Mouse (Mus musculus) thymus, adult 18-20 months (tissue): Measurements from ENCODE around the gene Rps6ka4.

Experiments used
- DNase-seq, 2 experiments: peaks; one replicate each; pipeline ENCODE4 v3.0.0; 2022; ENCODE audit warnings: mixed read lengths in 2 of 2

The Rps6ka4 gene

DNA sequence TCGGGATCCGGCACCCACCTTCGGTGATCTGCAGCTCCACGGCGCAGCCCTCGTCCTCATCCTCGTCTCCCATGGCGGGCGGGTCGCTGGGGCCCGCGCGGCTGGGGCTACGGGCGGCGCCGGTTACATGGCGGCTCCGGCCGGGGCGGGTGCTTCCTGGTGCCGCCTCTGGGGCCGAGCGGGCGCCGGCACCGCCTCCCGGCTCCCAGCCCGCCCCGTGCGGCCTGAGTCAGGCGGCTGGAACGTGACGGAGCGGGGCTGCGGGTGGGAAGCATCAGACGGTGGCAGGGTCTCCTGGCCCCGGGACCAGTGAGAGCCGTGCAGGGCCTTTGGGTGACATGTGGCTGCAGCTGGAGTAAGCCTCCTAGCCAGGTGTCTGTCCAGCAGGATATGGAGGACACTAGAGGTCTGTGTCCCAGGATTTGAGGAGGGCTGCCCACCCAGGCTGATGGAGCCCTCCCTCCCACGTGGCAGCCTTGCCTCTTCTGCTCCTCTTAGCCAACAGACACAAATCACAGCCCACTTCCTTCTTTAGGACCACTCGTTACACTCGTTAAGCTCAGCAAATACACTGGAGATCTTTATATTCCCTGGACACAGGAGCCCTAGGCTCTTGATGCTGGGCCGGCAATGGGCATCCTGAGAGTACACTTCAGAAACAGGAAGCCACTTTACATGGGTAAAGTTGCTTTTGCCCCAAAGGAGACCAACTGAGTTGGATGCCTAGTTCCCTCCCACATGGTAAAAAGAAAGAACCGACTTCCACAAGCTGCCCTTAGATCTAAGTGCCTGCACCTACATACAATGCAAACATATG lies at the start of gene Rps6ka4:
Gene Rps6ka4, minus strand, starts transcription at position 162 of the 817 bp plus-strand sequence.
- DNase-seq: peak in 1 of 2 experiments; percentile 34

DNA sequence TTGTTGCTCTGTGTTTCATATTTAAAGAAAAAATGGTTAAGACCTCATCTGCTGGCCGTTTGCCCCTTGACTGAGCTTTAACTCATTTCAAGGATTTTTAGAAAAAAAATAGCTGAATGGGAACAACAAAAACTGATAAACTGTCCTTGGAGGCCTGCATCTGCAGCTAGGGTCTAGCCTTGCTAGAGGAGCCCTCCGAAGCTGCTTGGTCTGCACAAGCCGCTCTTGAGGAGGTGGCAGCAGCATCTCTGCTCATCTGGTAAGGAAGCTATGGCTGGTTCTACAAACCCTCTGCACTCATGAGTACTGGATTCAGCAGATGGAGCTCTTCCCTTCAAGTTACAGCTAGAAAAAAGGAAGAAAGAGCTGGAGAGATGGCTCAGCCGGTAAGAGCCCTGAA lies 37.5 kb upstream of the Rps6ka4 start:
- no peak for DNase-seq

DNA sequence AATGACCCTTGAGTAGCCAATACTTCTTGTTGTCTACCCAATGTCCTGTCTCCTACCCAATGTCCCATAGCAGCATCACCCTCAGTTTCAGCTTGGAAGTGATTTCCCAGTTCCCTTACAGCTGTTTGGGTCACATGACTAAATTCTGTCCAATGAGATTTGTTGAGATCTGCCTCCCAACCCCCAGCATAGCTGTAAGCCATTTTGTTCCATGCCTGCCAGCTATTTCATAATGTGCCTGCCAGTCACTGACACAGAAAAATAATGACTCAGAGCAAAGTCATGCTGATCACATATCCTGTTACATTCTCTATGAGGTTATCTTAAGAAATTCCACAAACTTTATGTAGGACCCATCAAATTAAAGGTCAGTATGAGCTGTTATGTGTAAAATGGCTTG lies 36.4 kb upstream of the Rps6ka4 start:
- no peak for DNase-seq

DNA sequence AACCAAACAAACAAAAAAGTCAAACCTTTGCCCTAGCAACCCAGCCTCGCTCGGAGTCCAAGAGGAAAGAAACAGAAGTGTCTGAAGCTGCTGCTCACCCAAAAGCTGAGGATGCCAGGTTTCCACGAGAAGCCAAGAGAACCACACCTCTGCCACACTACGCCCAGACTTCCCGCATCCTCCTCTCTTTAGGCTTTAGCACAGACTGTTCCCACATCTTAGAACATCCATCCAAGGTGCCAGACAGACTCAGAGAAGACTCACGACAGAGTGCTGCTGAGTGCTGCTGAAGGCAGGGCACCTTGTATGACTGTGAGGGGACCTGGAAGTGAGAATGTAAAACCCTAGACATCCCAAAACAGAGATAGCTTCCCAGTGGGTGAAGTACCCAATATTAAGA lies 35.4 kb upstream of the Rps6ka4 start:
- no peak for DNase-seq

DNA sequence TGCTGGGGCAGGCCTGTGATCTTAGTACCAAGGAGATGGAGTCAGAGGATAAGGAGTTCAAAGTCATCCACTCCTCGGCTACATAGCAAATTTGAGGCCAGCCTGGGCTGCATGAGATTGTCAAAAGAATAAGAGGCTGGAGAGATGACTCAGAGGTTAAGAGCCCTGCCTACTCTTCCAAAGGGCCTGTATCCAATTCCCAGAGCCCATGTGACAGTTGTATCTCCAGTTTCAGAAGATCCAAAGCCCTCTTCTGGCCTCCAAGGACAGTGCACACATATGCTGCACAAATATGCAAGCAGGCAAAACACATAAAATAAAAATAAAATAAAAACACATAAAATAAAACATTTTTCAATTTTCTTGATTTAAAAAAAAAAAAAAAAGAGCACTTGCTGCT lies 33.8 kb upstream of the Rps6ka4 start:
- no peak for DNase-seq

DNA sequence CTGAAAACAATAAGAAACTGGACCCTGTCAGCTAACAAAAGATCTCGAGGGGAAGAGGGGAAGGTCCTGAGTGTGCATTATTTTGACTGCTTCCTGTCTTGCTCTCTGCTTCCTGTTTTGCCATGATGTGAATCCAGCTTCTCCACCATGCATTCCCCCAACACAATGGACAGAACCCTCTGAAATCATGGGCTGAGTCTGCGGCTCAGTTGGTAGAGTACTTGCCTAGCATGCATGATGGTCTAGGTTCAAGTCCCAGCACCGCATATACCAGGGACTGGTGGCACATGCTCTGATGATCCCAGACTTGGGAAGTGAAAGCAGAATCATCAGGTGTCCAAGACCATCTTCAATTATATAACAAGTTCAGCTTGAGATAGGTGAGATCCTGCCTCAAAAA lies 32.3 kb upstream of the Rps6ka4 start:
- DNase-seq: no peak

DNA sequence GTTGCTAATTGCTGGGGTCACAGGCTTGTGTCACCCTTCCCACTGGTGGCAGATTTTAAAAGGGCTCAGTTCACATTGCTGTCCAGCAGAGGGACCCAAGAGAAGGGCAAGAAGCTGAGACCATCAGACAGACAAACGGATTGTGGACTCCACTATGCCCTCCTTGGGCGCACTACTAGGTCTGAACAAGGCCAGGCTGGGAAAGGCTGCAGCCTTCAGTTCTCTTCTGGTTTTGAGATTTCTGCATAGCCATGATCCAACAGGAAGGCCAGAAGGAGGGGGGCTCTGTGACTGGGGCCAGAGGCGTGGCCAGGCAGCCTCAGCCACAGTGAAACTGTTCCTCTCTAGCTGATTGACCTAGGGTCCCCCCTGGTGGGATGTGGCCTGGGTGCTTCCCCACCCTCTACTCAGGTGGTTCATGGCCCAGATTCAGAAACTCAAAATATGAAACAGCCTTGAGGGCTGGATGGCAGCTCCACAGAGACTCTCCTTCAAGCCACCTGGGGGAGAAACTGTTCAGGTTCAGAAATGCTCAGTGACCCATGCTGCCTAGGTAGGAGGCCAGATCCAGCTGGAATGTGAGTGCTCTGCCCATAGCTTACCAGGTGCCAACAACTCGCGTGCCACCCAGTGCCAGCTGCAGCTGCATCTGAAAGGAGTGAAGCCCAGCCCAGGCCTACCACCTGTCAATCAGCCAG lies 31.3 kb upstream of the Rps6ka4 start:
- peak; percentile 62 to 70 for DNase-seq

DNA sequence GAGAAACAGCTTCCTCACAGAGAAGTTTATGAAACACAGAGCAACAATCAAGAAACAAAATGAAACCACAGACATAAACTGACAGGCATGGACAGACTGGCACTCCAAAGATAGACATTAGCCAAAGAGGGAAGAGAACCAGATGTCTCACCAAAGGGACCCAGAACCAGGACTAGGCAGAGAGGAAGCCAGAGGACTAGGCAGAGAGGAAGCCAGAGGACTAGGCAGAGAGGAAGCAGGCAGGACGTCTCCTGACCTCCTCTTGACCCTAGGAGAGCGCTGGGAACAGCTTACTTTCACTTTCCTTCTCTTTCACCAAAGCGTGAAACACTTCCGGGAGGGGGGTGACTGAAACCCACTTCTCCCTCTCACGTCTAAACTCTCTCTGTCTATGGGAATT lies 28.9 kb upstream of the Rps6ka4 start:
- DNase-seq: peak; percentile 42 to 63

DNA sequence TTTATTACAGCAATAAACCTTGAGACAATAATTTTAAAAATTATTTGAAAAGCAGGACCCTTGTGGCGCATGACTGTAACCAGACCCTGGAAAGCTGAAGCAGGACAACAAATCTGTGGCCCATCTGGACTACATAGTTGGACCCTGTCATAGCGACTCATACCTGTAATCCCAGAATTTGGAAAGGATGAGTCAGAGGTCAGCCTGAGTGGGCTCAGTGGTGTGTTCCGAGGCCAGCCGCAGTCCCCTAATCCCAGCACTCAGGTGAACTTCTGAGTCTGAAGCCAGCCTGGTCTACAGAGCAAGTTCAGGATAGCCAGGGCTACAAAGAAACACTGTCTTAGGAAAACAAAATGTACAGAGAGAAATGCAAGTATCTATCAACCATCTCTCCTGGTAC lies 21.0 kb upstream of the Rps6ka4 start:
- no peak for DNase-seq

DNA sequence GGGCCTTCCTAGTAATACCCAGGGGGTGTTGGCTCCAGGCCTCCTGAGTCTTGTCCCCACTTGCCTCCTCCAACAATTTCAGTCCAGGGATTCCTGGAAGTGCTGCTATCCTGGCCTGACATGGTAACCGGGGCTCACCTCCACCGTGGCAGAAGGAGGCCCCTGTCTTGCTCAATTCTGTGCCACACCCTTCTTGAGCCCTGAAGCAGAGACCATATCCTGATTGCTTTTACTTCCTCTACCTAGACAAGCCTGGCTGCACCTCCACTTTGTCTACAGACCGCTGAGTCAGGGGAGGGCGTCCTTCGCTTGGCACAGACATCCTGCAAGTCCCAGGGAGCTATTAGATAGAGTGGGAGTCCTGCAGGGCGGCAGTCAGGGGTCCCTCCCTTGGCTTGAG lies 20.3 kb upstream of the Rps6ka4 start:
- DNase-seq: no peak

DNA sequence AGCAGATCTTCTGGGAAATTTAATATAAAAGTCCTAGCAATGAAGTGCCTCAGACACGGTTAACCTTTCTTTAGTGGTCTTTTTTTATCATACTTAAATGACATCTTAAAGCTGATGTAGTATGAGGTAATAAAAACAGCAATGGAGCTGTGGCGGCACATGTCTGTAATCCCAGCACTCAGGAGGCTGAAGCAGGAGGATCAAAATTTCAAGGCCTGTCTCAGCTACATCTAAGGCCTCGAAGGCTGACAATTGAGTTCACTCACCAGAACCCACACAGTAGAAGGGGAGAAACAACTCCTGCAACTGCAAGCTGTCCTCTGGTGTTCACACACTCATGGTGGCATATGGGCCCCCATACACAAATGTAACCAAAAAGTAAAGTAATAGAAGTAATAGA lies 19.5 kb upstream of the Rps6ka4 start:
- DNase-seq: no peak

DNA sequence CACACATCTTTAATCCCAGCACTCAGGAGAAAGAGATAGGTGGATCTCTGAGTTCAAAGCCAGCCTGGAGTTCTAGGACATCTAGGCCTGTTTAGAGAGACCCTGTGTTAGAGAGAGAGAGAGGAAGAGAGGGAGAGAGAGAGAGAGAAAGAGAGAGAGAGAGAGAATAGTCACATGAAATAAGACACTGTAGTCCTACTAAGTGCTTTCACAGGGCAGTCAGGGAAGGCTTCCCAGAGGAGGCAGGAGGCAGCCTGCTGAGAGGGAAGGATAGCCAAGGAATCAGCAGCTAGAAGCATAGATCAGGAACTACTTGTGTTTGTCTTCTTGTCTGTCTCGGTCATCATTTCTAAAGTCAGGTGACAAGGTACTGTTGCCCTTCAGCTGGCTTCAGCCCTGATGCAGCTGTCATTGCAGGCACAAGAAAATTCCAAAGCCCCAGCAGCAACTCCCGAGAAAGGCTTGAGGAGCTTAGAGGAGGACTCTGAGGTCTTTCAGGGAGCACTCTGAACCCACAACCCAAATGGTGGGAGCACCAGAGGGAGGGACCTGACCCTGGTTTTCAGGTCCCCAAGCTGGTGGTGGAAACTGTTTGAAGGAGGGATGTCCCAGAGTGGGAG lies 18.7 kb upstream of the Rps6ka4 start:
- no peak for DNase-seq

DNA sequence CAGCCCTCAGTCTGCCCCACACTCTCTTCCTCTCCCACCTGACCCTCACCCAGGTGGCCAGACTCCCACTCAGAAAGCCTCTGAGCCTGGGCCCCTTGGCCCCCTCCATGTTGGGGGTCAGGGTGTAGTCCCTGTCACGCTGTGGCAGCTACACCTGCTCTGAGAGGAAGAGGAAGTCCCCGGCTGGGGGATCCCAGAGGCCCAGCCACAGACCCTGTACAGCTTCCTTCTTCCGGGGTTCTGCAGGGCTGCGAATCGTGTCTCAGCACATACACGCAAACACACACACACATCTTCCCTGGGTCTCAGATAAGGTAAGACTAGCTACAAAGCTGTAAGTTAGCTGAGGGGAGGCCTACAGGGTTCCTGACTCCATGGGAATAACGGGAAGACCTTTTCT lies 17.6 kb upstream of the Rps6ka4 start, which contains the start of gene Ccdc88b:
Gene Ccdc88b, minus strand, starts transcription at position 181 of the 400 bp plus-strand sequence.
- peak; percentile 88 to 91 for DNase-seq

DNA sequence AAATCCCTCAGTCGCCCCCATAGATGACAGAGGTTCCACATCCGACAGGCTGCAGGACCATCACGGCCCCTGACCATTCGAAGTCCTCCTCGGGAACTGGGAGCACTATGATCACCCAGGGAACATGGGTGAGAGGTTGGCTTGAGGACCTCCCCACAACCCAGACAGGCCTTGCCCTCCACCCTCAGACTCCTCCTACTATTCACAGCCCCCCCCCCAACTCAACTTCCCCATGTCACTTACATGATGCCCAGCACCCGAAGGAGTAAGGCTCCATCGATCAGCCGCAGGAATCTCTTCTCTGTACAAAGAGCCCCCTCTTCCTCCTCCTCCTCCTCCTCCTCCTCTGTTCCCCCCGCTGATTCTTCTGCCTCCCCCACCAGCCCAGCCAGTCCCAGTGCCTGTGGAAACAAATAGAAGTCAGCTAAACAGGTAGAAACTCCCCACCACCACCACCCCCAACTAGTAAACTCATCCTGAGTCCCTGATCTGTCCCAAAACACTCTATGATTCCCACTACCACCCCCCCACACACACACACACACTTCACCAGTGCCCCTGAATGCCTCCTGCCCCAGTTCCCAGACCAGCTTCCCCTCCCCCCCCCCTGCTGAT lies 17.1 kb upstream of the Rps6ka4 start:
- DNase-seq: no peak

DNA sequence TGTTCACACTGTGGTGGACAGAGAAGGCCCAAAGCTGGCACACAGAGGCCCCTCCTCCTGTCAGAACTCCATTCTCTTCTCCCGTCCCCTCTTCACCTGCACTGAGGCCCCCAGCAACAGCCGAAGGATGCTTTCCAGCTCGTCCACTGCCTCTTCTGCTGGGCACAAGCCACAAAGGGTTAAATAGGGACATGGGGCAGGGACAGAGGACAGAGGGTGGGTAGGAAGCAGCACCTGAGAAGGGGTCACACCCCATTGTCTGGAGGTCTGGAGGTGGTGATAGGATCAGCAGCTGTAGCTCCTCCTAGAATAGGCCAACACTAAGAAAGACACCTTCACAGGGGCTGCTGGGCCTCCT lies 16.5 kb upstream of the Rps6ka4 start:
- no peak for DNase-seq

DNA sequence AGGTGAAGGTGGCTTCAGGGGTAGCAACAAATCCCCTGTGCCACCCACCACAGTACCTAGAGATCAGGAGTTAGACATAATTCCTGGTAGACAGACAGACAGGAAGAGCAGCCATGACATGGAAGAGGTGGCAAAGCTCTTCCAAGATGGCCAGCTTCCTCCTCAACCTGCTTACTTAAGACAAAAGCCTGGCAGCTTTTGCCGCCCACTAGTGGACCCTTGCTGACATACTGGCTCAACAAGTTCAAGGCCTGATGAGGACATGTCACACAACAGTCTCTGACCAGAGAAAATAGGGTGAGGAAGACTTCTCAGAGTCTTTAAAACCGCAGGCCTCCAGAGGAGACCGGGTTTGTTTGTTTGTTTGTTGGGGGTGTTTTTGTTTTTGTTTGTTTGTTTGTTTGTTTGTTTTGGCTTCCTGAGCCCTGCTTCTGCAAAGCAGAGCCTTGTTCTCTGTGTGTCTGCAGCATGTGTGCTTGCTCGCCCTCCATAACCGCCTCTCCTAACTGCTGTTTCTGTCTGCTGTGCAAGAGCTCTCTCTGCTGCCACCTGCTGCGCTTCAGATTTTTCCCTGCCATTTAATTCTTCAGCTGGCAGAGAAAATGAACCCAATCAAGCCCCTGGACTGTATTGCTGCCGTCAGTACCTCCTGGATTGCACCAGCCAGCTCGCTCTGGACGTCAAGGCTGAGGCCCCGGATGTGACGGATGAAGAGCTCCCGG lies 16.0 kb upstream of the Rps6ka4 start:
- peak; percentile 40 to 54 for DNase-seq

DNA sequence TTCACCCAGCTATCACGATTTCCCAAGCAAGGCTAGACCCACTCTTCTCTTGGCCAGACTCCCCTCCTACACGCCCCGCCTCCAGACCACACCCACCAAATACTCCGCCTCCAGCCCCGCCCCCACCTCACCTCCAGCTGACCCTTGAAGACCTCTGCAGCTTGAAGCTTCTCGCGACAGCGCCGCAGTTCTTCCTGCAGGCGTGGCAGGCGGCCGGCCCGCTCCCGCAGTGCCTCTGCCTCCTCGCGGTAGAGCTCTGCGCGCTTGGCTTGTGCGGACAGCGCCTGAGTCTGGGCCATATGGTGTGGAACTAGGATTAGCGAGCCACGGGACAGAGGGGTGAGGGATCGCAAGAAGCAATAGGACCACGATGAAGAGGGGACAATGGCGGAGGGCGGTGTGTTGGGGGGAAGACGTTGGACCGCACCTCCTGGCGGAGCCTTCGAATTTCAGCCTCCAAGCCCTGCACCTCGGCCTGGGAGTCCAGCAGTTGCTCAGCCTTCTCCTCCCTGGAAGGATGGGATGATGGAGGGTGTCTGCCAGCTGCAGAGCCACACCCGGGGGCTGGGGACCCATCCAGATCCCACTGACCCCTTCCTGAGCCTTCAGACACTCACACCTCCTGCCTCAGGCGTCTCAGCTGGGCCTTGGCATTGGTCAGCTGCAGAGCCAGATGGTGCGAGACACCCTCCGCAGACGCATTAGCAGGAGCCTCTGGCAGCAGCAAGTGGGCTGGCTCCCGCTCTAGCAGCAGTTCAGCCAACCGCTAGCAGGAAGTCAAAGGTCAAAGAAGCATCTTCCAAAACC lies 15.0 kb upstream of the Rps6ka4 start:
- DNase-seq: no peak

DNA sequence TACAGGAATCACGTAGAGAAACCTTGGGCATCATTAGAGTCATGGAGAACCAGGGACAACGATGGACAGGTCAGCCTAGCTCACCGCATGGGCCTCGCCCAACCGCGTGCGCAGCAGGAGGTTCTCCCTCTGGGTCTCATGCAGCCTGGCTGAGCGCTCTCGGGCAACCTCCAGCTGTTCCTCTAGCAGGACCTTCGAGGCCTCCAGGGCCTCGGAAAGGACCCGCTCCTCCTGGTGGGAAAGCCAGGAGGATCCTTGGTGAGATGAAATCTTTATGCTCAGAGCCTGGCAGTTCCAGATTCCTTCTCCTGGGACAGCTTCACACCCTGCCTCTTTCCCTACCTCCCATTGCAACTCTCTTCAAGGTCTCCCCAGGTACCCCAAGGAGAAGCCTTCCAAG lies 14.2 kb upstream of the Rps6ka4 start:
- no peak for DNase-seq

DNA sequence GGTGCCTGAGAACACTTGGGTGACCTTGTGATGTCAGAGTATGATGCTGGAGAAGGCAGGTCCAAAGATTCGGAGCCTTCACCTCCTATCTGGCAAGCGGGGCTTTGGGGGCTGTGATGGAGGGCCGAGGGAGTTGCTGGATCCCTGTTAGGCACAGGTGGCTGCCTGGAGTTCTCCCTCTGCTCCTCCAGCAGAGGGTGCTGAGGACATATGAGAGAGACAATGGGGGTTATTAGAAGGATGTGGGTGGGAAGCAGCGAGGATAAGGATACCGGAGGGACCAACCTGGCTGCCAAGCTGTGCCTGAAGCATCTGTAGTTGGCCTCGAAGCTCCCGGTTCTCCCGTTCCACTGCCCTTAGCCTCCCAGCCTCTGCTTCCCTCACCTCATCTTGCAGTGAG lies 13.5 kb upstream of the Rps6ka4 start:
- no peak for DNase-seq

DNA sequence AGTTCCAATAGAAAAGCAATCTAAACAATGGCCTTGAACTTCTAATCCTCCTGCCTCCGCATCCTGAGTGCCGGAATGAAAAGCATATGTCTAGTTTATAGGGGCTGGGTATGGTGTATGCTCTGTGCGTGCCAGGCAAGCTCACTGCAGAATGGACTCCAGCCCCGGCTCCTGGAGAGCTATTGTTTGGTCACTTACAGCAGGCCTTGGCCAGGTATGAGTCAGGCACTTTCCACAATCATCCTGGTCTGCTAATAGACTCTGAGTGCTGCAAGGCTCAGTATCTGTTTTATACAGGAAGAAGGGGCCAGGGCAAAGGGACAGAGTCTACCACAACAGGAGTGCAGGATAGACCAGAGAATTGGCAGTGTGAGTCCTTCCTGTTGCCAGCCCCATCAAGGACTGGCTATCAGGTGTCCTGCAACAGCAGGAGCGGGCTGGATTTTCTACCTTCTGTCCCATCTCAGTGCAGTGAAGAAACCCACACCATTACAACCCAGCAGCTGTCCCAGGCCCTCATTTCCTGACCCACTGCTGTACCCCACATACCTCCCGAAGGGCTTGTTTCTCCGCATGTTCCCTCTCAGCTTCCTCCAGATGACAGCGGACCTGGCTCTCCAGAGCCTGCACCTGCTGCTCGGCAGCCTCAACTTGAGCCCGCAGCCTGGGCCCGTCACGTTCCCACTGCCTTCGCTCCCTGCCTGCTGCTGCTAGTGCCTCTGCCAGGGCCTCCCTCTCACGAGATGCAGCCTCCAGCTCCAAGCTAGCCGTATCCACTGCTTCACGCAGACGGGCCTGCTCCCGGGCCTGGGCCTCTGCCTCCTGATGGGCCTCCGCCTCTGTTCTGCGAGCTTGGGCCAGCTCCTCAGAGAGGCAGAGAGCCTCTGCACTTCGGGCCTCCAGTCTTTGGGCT lies 12.2 kb upstream of the Rps6ka4 start:
- DNase-seq: no peak

DNA sequence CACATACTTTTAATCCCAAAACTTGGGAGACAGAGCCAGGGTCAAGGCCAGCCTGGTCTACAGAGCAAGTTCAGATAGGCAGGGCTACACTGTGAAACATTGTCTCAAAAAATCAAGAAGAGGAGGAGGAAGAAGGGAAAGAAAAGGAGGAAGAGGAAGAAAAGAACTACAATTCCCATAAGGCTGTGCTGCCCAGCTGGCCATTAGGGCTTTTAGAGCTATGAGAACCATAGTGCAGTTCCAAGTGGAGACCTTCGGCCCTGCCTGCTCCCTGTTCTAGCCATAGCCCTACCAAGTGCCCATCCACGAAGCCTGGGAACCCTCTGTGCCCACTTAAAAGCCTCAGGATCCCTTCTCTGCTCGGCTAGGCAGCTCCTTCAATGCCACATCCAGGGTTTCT lies 11.1 kb upstream of the Rps6ka4 start:
- DNase-seq: no peak
